Mouse (Mus musculus) G1E-ER4 (cell line): ENCODE results near the gene Gstt2. TPM values are rescaled to one million over a fixed set of nuclear protein-coding genes. Genes with fewer than 3 reads are reported as not detected.

Source experiments
- GATA1 ChIP-seq: IDR thresholded peaks from one replicate; pipeline ENCODE4 v1.8.0; 2012; ENCODE audit warnings: low read length, inconsistent platforms
- polyA plus RNA-seq: library from polyadenylated mRNA; stranded (reverse); fragments of >175 nt; gene quantifications from 2 replicates; pipeline ENCODE4 v1.2.3, GENCODE M21; 2012

Gene Gstt2
- polyA plus RNA-seq = 7.3 and 8.5 TPM in 2 replicates

DNA sequence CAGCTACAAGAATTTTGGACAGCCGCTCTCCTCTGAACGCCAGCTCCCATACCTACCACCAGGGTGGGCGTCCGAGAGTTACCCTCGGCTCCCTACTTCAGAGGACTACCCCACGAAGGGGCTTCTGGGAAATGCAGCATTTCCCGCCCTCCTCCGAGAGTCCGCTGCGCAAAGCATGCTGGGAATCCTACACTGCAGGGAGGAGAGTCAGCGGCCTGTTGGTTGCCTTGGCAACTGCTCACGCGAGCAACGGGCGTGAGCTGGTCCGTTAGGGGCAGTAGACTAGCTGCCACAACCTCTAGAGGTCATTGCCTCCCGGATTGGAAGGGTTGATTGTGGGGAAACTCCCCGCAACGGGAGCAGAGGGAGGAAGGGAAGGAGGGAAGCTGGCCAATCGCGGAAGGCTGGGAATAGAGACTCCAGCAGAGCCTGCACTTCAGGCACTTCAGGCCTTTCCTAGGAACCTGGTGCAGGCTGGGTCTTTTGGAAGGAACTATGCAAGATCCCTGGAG is at the start of gene Gstt2:
Gene Gstt2, minus strand, starts transcription at position 177 of the 512 bp plus-strand sequence.
- no peak for TF ChIP-seq GATA1

DNA sequence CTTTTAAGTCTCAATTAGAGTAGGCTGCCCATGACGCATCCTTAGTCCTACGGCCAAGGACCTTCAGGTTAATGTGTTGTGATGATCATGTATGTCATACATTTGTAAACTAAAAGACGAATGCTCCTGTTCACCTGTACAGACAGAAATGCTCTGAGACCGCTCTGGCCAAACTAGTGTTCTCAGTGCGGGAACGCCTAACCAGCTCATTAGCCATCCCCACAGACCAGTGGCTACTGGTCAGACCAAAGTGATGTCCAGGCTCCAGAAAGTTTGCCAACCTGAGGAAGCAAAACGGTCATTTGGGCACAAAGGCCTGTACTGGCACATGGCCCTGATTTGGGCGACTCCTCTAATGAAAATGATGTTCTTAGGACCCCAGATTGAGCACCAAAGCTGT is 47.5 kb upstream of the Gstt2 start:
- TF ChIP-seq GATA1 = no peak

- TF ChIP-seq GATA1 = no peak
Observed at GRCm38 (mm10) chr10:75883232-75883552, 46.0 kb upstream of the Gstt2 start.

GRCm38 (mm10) chr10:75882433-75883231 is 45.4 kb upstream of the Gstt2 start:
- no peak for TF ChIP-seq GATA1

DNA sequence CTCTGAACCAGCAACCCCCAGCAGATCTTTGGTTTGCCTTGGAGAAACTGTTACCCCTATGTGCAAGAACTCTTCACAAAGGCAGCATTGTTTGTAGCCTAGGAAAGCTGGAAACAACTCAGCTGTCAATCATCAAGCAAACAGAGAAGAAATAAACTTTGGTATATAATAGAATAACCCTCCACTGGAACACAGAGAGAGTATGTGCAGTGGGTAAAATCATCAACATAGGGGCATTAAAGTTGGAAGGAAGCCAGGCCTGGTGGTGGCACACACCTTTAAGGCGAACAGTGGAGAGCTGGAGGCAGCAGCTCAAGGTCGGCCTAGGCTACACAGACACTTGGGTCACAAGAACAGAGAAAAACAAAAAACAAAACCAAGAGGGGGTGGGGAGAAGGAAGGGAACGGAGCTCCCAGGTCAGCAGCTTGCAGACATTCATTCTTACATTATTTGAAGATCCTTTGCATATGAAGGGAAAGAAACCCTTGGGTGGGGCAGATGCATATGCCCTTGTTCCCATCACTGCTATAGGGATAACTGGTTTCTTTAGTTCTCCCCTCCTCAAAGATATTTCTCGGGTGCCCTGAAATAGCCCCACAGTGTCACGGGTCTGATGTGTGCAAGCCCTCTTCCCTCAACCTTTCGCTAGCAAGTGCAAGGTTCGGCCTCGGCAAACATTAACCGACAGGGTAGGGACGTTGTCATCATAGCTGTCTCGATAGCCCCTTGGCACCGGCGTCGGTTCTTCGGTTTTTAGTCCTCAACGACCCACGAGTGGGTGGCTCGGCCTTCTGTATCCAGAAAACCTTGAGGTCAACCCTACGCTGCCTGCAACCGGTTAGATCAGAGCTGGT is 44.6 kb upstream of the Gstt2 start:
- TF ChIP-seq GATA1 = no peak

- no peak for TF ChIP-seq GATA1
Observed at GRCm38 (mm10) chr10:75880771-75881577, 43.8 kb upstream of the Gstt2 start.

GRCm38 (mm10) chr10:75880351-75880750 is 43.1 kb upstream of the Gstt2 start:
- TF ChIP-seq GATA1 = no peak

DNA sequence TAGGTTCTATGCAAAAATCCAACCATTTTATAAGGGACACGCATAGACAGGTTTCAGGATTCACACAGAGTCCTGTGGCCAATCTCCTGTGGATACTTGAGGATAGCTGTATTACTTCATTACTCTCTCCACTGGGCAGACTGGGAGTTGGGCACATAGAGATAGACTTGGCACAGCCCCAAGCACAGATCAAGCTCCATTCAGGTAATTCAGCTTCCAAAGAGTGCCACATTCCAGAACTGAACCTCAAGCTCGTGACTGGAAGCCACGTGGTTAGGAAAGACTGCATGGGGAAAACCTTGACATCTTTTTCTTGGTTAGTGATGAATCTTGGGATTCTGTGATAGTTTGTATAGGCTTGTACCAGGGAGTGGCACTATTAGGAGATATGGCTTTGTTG is 41.6 kb upstream of the Gstt2 start:
- no peak for TF ChIP-seq GATA1

DNA sequence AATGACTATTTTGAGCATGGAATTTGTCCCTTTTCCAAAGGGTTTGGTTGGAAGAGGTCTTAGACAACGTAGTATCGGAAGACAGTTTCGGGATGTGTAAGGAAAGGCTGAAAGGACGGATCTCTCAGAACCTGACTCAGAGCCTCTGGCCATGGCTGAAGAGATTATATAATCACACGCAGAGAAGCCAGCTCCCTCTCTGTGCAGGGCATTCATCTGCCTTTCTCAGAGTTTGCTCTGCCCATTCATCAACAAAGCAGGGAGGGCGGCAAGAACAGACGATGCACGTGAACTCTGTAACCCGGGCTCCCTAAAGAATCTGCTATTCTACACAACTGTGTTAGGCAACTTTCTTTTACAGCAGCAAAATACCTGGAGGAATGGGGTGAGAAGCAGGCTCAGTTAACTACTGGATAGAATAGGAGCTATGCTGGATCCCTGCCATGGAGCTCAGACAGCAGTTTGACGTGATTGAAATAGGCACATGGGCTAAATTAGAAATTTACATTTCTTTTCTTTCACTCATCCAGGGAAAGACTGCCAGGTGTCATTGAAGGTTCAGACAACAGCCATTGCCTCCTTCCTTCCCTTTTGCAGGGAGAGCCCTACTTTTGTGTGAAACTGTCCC is 36.4 kb upstream of the Gstt2 start:
- no peak for TF ChIP-seq GATA1

DNA sequence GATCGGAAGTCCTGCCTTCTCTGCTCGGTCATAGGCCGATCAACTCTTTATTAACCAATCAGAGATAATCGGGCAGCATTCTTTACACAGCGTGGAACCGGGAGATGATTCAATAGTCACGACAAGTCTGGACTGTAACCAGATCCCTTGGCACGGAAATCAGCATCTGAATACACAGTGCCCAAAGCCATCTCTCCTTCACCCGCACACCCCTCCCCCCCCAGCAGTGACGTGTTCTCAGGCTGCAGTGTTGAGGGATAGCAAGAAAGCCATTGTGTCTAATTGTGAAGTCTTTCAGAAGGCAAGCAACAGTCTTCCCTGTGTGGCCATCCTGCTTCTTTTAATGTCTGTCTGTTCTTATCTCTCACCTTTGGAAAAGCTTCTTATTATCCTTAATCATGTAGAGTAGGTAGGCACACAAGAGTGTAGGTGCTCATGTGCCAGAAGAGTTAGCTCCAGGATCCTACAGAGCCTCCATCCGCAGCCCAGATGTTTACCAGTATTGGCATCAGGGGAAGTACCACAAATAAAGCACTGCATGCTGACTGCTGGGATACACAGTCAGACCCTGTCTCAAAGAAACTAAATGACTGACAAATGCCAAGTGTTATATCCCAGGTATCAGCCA is 35.8 kb upstream of the Gstt2 start:
- no peak for TF ChIP-seq GATA1

- TF ChIP-seq GATA1 = peak; percentile 76
Observed at GRCm38 (mm10) chr10:75872025-75872914, 35.0 kb upstream of the Gstt2 start.

- no peak for TF ChIP-seq GATA1
Observed at GRCm38 (mm10) chr10:75861587-75861986, 24.4 kb upstream of the Gstt2 start.

DNA sequence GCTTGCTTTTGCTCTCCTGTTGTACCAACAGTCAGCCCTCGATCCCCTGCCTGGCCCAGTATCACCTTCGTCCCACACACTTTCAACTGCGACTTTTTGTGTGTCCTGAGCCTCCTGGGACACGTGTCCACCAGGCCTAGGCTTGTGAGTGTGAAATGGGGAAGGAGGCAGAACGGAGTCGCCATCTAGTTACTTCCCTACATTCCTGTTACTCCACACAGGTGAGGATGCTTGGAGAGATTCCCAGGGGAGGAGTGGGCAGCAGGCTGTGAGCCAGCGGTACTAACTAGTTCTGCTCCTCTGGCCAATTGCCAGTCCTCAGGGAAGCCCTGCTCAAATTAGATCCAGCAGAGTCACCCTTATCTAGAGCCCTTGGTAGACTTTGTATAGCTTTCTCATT is 23.5 kb upstream of the Gstt2 start:
- TF ChIP-seq GATA1 = no peak
